Mouse (Mus musculus) midbrain, embryonic 11.5 days (tissue): ENCODE measurements around the gene Tex12. TPM values are rescaled to one million over a fixed set of nuclear protein-coding genes. Genes with fewer than 3 reads are reported as not detected.

Experiments
- ATAC-seq: fragments of 200-750 bp; cut with Nextera tagmentation; 2 replicates; pipeline ENCODE4 v1.8.0; 2017; ENCODE audit warnings: moderate TSS enrichment, moderate library complexity; ENCODE audit not compliant: low FRiP score
- DNase-seq: peaks from one replicate; pipeline ENCODE4 v3.0.0; 2015; ENCODE audit warnings: low spot score; ENCODE audit errors: missing footprints
- H3K27ac ChIP-seq: fragments of 300-500 bp; sonication (generic); 2 replicates; pipeline ENCODE4 v1.5.1; 2014; ENCODE audit warnings: low read depth, low read length
- H3K27me3 ChIP-seq: fragments of 300-500 bp; sonication (generic); 2 replicates; pipeline ENCODE4 v1.6.1; 2014; ENCODE audit warnings: mild to moderate bottlenecking, low read length, moderate library complexity, mixed read lengths; ENCODE audit not compliant: control insufficient read depth, insufficient read depth
- H3K36me3 ChIP-seq: fragments of 300-500 bp; sonication (generic); 2 replicates; pipeline ENCODE4 v1.6.1; 2014; ENCODE audit warnings: mild to moderate bottlenecking, low read length, moderate library complexity, mixed read lengths; ENCODE audit not compliant: control insufficient read depth, insufficient read depth
- H3K4me1 ChIP-seq: fragments of 300-500 bp; sonication (generic); 2 replicates; pipeline ENCODE4 v1.6.1; 2014; ENCODE audit warnings: low read length; ENCODE audit not compliant: control insufficient read depth, insufficient read depth
- H3K4me2 ChIP-seq: fragments of 300-500 bp; sonication (generic); 2 replicates; pipeline ENCODE4 v1.6.1; 2014; ENCODE audit warnings: mild to moderate bottlenecking, moderate library complexity
- H3K4me3 ChIP-seq: fragments of 300-500 bp; sonication (generic); 2 replicates; pipeline ENCODE4 v1.5.1; 2014; ENCODE audit warnings: low read depth, low read length
- H3K9ac ChIP-seq: fragments of 300-500 bp; sonication (generic); 2 replicates; pipeline ENCODE4 v1.6.1; 2014; ENCODE audit warnings: low read length
- H3K9me3 ChIP-seq: fragments of 300-500 bp; sonication (generic); 2 replicates; pipeline ENCODE4 v1.6.1; 2016; ENCODE audit warnings: low read length; ENCODE audit not compliant: control insufficient read depth
- WGBS: fragments of 180-500 bp; shearing (Covaris S2); extraction: QIAGEN DNeasy Blood & Tissue Kit; methylation state at CpG from one replicate; pipeline ENCODE4 v1.1.7; 2014; 5-methylcytosine and 5-hydroxymethylcytosine counted together
- polyA plus RNA-seq: library from polyadenylated mRNA; unstranded; fragments of >200 nt; fragmentation: Nextera tagmentation; extraction: Ambion mirVana; gene quantifications from 2 replicates; pipeline ENCODE4 v1.2.1, GENCODE M21; 2014

The Tex12 gene
- polyA plus RNA-seq, 1 experiment from 2014 or later = 0.26 TPM

DNA sequence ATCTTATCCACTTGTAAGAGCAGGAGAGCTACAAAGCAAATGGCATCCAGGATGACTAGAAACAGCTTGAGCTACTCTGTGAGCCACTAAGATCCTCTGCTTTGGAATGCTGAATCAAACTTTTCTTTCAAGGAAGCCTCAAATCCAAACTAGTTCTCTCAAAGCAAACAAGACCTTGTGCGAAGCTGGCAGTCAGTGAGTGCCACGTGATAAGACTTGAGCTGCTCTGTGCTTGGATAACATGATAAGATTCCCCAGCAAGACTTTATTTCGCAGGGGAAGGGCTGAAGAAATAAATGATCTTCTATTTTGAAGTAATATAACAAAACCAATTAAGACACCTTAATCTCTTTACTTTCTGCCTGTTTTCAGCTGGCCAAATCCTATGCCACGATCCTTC lies 4.8 kb upstream of the Tex12 start:
- WGBS = 79% methylated on average over 4 of the region's 4 CpGs
- Histone ChIP-seq H3K36me3 (no peaks in the 10 kb centered on the region), H3K9me3 (no peaks in the 10 kb centered on the region), H3K4me3 (no peak overlapping the region), H3K27ac (no peak overlapping the region), H3K4me1 (no peaks in the 10 kb centered on the region), H3K9ac (no peak overlapping the region), H3K27me3 (no peaks in the 10 kb centered on the region), H3K4me2 (no peak overlapping the region)
- no peak for ATAC-seq
- DNase-seq = no peak

DNA sequence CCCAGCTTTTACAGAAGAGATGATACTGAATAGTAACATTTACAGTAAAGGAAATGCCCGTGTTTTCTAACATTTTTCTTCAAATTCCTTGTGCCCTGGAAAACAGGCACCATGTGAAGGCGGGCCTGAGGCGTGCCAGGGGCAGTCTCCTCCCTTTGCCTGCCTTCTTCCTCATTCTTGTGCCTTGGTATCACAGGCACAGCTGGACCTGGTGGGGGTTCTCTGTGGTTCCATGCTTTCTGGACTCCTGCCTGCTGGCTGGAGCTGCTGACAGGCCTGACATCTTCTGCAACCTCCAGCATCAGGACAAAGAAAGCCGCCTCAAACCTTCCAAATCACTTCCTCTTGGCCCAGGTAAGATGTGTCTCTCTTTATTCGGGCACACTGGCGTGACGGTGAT lies 4.0 kb upstream of the Tex12 start:
- Histone ChIP-seq H3K4me2 (no peak overlapping the region), H3K9me3 (no peaks in the 10 kb centered on the region), H3K9ac (no peak overlapping the region), H3K36me3 (no peaks in the 10 kb centered on the region), H3K27me3 (no peaks in the 10 kb centered on the region), H3K27ac (no peak overlapping the region), H3K4me3 (no peak overlapping the region), H3K4me1 (no peaks in the 10 kb centered on the region)
- no peak for DNase-seq
- ATAC-seq = no peak
- 78% methylated on average over 7 of the region's 7 CpGs for WGBS

DNA sequence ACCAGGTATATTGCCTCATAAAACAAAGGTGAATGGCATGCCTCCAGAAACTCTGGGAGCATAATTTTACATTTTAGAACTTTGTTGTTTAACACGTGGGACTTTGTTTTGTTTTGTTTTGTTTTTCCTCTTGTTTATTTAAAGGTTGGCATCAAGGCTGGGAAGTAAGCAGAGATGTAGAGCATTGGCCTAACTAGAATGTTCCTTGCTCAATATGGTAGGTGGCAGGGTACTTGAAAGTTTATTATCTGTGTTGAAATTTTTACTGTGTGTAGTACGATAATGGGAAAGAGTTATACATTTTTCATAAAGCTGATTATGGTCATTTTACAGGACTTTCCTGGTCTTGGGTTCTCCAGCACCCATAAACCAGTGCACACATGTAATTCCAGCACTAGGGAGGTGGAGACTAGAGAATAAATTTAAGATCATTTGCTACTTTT lies 814 bp upstream of the Tex12 start:
- no peak overlapping the region for H3K4me2 ChIP-seq
- no peaks in the 10 kb centered on the region for H3K9me3 ChIP-seq
- H3K36me3 ChIP-seq = no peaks in the 10 kb centered on the region
- no peaks in the 10 kb centered on the region for H3K4me1 ChIP-seq
- DNase-seq = no peak
- no peak overlapping the region for H3K4me3 ChIP-seq
- no peaks in the 10 kb centered on the region for H3K27me3 ChIP-seq
- no peak overlapping the region for H3K27ac ChIP-seq
- WGBS = 87% methylated on average over 2 of the region's 2 CpGs
- ATAC-seq = no peak
- H3K9ac ChIP-seq = no peak overlapping the region

DNA sequence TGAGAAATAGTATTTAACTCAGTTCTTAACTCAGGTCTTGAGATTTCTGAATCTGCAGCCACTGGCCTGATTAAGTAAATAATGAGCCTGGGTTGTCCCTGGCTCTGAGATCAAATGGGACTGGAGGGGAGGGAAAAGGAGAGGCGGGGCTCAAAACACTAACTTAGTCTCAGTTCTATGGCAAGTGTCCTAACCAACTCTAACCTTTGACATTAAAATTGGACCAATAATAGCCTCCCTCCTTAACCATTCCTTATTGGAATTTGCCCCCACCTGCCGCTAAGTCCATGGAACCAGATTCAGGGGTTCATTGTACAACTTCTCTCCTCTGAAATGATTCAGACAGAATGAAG lies 6.1 kb downstream of the Tex12 start, which contains the start of gene Bco2:
Gene Bco2, minus strand, starts transcription at position 88 of the 353 bp plus-strand sequence.
- Histone ChIP-seq H3K9ac (peak within 1 kb of the TSS; percentile 63), H3K36me3 (no peaks in the 10 kb centered on the region), H3K9me3 (no peaks in the 10 kb centered on the region), H3K4me2 (peak within 1 kb of the TSS; percentile 45), H3K4me3 (peak within 1 kb of the TSS; percentile 27), H3K27me3 (no peaks in the 10 kb centered on the region), H3K27ac (peak within 1 kb of the TSS; percentile 88), H3K4me1 (peaks cover 12% of the 10 kb centered on the region; the same call in 1 of the 2 replicates)
- no peak for DNase-seq
- 10% methylated on average over 2 of the region's 2 CpGs for WGBS
- ATAC-seq = peak; percentile 76

DNA sequence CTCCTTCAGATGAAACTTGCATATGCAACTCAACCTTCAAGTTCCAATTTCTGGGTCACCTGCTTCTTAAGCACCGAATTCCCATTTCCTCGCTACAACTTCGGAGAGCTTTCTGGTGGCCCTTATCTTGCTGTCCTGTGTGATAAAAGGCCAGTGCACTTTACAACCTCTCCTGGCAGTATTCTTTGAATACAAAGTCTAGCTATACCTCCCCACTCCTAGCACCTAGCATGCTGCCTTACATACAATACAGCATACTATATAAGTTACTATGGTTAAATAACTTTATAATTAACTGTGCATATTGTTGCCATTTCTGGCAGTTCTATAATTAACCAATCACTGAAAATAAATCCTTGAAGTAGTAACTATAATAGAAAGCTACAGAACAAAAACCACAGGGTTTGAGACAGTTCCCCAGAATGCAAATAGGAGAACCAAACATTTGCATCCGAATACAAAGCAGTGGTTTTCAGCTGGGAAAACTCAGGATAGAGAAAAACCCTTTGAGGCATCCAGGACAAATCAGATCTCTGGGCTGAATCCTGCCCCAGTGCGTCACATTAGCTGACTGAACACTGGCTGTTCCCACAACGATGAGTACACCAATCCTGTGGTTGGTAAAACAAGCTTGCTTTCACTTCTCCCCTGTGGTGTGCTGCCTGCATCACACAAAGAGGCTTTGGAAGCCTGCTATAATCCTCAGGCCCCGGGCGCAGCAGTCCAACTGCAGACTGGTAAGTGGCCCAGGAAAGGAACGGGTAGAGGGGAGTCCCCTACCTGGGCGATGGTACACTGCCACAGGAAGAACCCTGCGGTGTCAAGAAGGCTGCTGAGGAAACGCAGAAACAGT lies 6.7 kb downstream of the Tex12 start, which contains the start of gene Il18:
Gene Il18, plus strand, starts transcription at position 587 of the 853 bp plus-strand sequence.
- H3K4me3 ChIP-seq = peak within 1 kb of the TSS; percentile 27
- WGBS = 21% methylated on average over 12 of the region's 12 CpGs
- ATAC-seq (peak; percentile 98), DNase-seq (peak; percentile 95)
- H3K4me1 ChIP-seq = peaks cover 12% of the 10 kb centered on the region; the same call in 1 of the 2 replicates
- peak within 1 kb of the TSS; percentile 88 for H3K27ac ChIP-seq
- no peaks in the 10 kb centered on the region for H3K27me3 ChIP-seq
- H3K36me3 ChIP-seq = no peaks in the 10 kb centered on the region
- H3K9me3 ChIP-seq = no peaks in the 10 kb centered on the region
- peak within 1 kb of the TSS; percentile 63 for H3K9ac ChIP-seq
- H3K4me2 ChIP-seq = peak within 1 kb of the TSS; percentile 45

DNA sequence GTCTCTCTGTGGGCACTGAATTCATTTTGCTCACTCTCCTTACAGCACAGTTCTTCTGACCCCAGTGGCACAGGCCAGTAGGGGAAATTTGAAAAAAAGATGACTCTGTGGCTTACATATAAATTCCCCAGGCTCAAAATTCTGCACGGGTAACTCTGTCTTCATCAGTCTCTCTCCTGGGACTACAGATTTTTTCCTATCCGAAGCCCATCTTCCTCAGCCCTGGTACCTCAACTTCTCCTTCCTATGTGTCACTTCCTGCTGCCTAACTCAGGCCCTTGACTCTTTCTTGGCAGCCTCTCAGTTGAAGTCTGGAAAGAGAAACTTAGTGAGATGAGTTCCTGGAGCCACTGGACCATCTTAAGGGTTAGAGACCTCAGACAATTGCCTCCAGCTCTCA lies 7.6 kb downstream of the Tex12 start:
- H3K9me3 ChIP-seq = no peaks in the 10 kb centered on the region
- DNase-seq (no peak), ATAC-seq (no peak)
- 91% methylated on average over 2 of the region's 2 CpGs for WGBS
- H3K4me1 ChIP-seq = peaks cover 12% of the 10 kb centered on the region; the same call in 1 of the 2 replicates
- no peak overlapping the region for H3K9ac ChIP-seq
- H3K27ac ChIP-seq = no peak overlapping the region
- H3K4me3 ChIP-seq = no peak overlapping the region
- no peaks in the 10 kb centered on the region for H3K27me3 ChIP-seq
- H3K36me3 ChIP-seq = no peaks in the 10 kb centered on the region
- no peak overlapping the region for H3K4me2 ChIP-seq

DNA sequence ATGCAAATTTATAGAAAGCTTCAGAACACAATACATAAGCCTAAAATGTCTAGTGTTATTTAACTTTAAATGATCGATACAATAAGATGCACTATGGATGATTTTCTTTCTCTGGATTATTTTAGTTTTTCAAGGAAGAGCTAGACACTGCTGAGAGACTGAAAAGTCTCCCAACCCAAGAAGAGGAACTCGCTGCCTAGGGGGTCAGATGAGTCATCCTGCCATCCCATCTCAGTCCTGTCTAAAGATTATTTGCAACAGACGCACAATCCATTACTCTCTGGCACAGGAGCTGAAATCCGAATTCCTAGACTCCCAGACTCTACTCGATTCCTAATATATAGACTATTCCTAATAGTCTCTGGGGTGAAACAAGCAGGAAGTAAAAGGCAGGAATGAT lies 8.9 kb downstream of the Tex12 start:
- ATAC-seq (no peak), DNase-seq (no peak)
- H3K27ac ChIP-seq = no peak overlapping the region
- no peaks in the 10 kb centered on the region for H3K9me3 ChIP-seq
- H3K4me3 ChIP-seq = no peak overlapping the region
- peaks cover 12% of the 10 kb centered on the region; the same call in 1 of the 2 replicates for H3K4me1 ChIP-seq
- 83% methylated on average over 5 of the region's 5 CpGs for WGBS
- H3K36me3 ChIP-seq = no peaks in the 10 kb centered on the region
- no peak overlapping the region for H3K9ac ChIP-seq
- no peaks in the 10 kb centered on the region for H3K27me3 ChIP-seq
- no peak overlapping the region for H3K4me2 ChIP-seq

DNA sequence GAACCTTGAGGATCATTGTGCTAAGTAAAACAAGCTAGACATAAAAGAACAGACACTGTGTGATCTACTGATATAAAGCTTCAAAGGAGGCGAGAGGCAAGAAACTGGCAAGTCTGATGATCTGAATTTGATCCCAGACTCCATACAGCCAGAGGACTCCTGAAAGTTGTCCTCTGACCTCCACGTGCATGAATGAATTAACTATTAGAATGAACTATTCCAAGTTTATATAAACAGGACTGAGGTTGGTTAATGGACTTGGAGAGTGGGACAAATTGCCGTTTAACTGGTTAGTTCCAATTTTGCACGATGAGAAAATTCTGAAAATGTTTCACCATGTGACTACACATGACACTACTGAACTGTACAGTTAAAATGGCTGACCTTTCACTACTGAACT lies 12.2 kb downstream of the Tex12 start:
- 84% methylated on average over 4 of the region's 4 CpGs for WGBS
- no peak overlapping the region for H3K4me2 ChIP-seq
- H3K36me3 ChIP-seq = no peaks in the 10 kb centered on the region
- H3K27me3 ChIP-seq = no peaks in the 10 kb centered on the region
- DNase-seq (no peak), ATAC-seq (no peak)
- H3K27ac ChIP-seq = no peak overlapping the region
- H3K4me1 ChIP-seq = no peaks in the 10 kb centered on the region; the same call in 1 of the 2 replicates
- no peak overlapping the region for H3K4me3 ChIP-seq
- no peaks in the 10 kb centered on the region for H3K9me3 ChIP-seq
- no peak overlapping the region for H3K9ac ChIP-seq

DNA sequence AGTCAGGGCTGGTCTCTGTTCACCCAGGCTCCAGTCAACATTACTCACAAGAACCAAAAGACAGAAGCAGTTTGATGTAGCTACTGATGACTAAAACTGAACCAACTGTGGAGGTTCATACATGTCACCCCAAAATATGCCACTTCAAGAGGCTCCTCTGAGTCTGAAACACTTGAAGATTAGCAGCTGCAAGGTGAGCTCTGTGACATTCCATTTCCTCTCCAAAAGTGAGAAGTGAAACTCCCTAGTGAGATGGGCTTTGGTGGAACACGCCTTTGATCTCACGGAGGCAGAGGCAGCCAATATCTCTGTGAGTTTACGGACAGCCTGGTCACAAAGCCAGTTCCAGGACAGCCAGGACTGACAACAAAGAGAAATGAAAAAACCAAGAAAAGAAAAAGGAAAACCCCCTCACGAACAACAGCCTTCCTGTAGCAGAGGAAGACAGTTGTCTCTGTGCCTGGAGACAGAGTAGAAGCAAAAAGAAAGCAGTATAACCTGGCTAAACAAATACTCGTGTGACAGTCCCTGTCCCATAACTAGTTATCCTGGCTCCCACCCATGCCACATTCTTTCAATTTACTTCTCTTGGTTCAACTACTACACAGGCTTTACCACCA lies 13.2 kb downstream of the Tex12 start:
- Histone ChIP-seq H3K27ac (no peak overlapping the region), H3K36me3 (no peaks in the 10 kb centered on the region), H3K4me1 (no peaks in the 10 kb centered on the region), H3K4me2 (no peak overlapping the region), H3K9ac (no peak overlapping the region), H3K9me3 (no peaks in the 10 kb centered on the region), H3K27me3 (no peaks in the 10 kb centered on the region), H3K4me3 (no peak overlapping the region)
- ATAC-seq = no peak
- WGBS = 57% methylated on average over 5 of the region's 5 CpGs
- DNase-seq = no peak
